Mouse (Mus musculus) bone marrow macrophage, adult 2 months (primary cell): Measurements from ENCODE around the gene Ccdc187.

Source experiments
- CTCF ChIP-seq: IDR thresholded peaks from 2 replicates; pipeline ENCODE4 v1.5.1; 2012; ENCODE audit warnings: low read depth, mild to moderate bottlenecking, low read length, moderate library complexity
- POLR2A ChIP-seq: IDR thresholded peaks from 2 replicates; pipeline ENCODE4 v1.6.1; 2012; ENCODE audit warnings: mild to moderate bottlenecking, low read depth, low read length, borderline replicate concordance

GRCm38 (mm10) chr2:26300161-26300807 lies 5.9 kb upstream of the Ccdc187 start:
- TF ChIP-seq POLR2A (no peak), CTCF (no peak)
